Mouse (Mus musculus): ENCODE data around the gene Prss42. TPM values are rescaled to one million over a fixed set of nuclear protein-coding genes. Genes with fewer than 3 reads are reported as not detected.

The Prss42 gene
- polyA plus RNA-seq, 1 experiment from 2014 or later = not detected

- Histone ChIP-seq H3K36me3 (ENCODE audit: control insufficient read depth, insufficient read depth, low read length) (no peaks in the 10 kb centered on the region), H3K9me3 (ENCODE audit: control insufficient read depth, low read length) (no peaks in the 10 kb centered on the region), H3K4me3 (ENCODE audit: low read depth, low read length) (no peak overlapping the region), H3K4me2 (no peak overlapping the region), H3K27ac (ENCODE audit: low read depth, low read length) (no peak overlapping the region), H3K27me3 (ENCODE audit: control insufficient read depth, insufficient read depth, low read length) (no peaks in the 10 kb centered on the region), H3K9ac (ENCODE audit: low read length) (no peak overlapping the region), H3K4me1 (ENCODE audit: control insufficient read depth, insufficient read depth, low read length) (no peaks in the 10 kb centered on the region)
- ATAC-seq (ENCODE audit: low FRiP score) (no peak), DNase-seq (ENCODE audit: low spot score, missing footprints) (no peak)
- 87% methylated on average over 6 of the region's 6 CpGs for WGBS
Observed at GRCm38 (mm10) chr9:110840905-110841304, 42.9 kb downstream of the Prss42 start.

GRCm38 (mm10) chr9:110841438-110841837 is 43.5 kb downstream of the Prss42 start:
- Histone ChIP-seq H3K27me3 (ENCODE audit: control insufficient read depth, insufficient read depth, low read length) (no peaks in the 10 kb centered on the region), H3K4me3 (ENCODE audit: low read depth, low read length) (no peak overlapping the region), H3K9me3 (ENCODE audit: control insufficient read depth, low read length) (no peaks in the 10 kb centered on the region), H3K9ac (ENCODE audit: low read length) (no peak overlapping the region), H3K36me3 (ENCODE audit: control insufficient read depth, insufficient read depth, low read length) (no peaks in the 10 kb centered on the region), H3K27ac (ENCODE audit: low read depth, low read length) (no peak overlapping the region), H3K4me1 (ENCODE audit: control insufficient read depth, insufficient read depth, low read length) (no peaks in the 10 kb centered on the region), H3K4me2 (no peak overlapping the region)
- no peak for ATAC-seq (ENCODE audit: low FRiP score)
- DNase-seq (ENCODE audit: low spot score, missing footprints) = no peak
- 80% methylated on average over 2 of the region's 2 CpGs for WGBS

- H3K4me2 ChIP-seq = no peak within 1 kb of the TSS
- ATAC-seq (ENCODE audit: low FRiP score) (no peak), DNase-seq (ENCODE audit: low spot score, missing footprints) (no peak)
- no peak within 1 kb of the TSS for H3K9ac ChIP-seq (ENCODE audit: low read length)
- H3K27me3 ChIP-seq (ENCODE audit: control insufficient read depth, insufficient read depth, low read length) = no peaks in the 10 kb centered on the region
- 89% methylated on average over 10 of the region's 10 CpGs for WGBS
- H3K27ac ChIP-seq (ENCODE audit: low read depth, low read length) = no peak within 1 kb of the TSS
- H3K36me3 ChIP-seq (ENCODE audit: control insufficient read depth, insufficient read depth, low read length) = no peaks in the 10 kb centered on the region
- no peak within 1 kb of the TSS for H3K4me3 ChIP-seq (ENCODE audit: low read depth, low read length)
- no peaks in the 10 kb centered on the region for H3K9me3 ChIP-seq (ENCODE audit: control insufficient read depth, low read length)
- no peaks in the 10 kb centered on the region for H3K4me1 ChIP-seq (ENCODE audit: control insufficient read depth, insufficient read depth, low read length)
Observed at GRCm38 (mm10) chr9:110844206-110844605, 46.2 kb downstream of the Prss42 start, which contains the start of gene Prss46. Gene Prss46 (plus strand): TSS chr9:110844506.

- H3K27me3 ChIP-seq (ENCODE audit: control insufficient read depth, insufficient read depth, low read length) = no peaks in the 10 kb centered on the region
- no peak overlapping the region for H3K27ac ChIP-seq (ENCODE audit: low read depth, low read length)
- no peak overlapping the region for H3K4me3 ChIP-seq (ENCODE audit: low read depth, low read length)
- H3K9me3 ChIP-seq (ENCODE audit: control insufficient read depth, low read length) = no peaks in the 10 kb centered on the region
- ATAC-seq (ENCODE audit: low FRiP score) (no peak), DNase-seq (ENCODE audit: low spot score, missing footprints) (no peak)
- no peaks in the 10 kb centered on the region for H3K36me3 ChIP-seq (ENCODE audit: control insufficient read depth, insufficient read depth, low read length)
- H3K4me2 ChIP-seq = no peak overlapping the region
- no peak overlapping the region for H3K9ac ChIP-seq (ENCODE audit: low read length)
- 90% methylated on average over 7 of the region's 7 CpGs for WGBS
- no peaks in the 10 kb centered on the region for H3K4me1 ChIP-seq (ENCODE audit: control insufficient read depth, insufficient read depth, low read length)
Observed at GRCm38 (mm10) chr9:110849162-110849561, 51.2 kb downstream of the Prss42 start.

Other genes starting within 250 kb of the Prss42 start
- gene Nradd, start 173.7 kb upstream of the Prss42 start, polyA plus RNA-seq (2014; fragmentation: Nextera tagmentation; extraction: Ambion mirVana) = 20.7 and 22.8 TPM in 2 replicates
- gene Nbeal2, start 144.0 kb upstream of the Prss42 start, polyA plus RNA-seq (2014; fragmentation: Nextera tagmentation; extraction: Ambion mirVana) = 1.1 and 1.6 TPM in 2 replicates
- 135 and 144 TPM in 2 replicates for gene Ccdc12, start 141.7 kb upstream of the Prss42 start, polyA plus RNA-seq (2014; fragmentation: Nextera tagmentation; extraction: Ambion mirVana)
- gene Myl3, start 56.3 kb upstream of the Prss42 start, polyA plus RNA-seq (2014; fragmentation: Nextera tagmentation; extraction: Ambion mirVana) = 0.48 and 0.63 TPM in 2 replicates
- 17.0 and 20.3 TPM in 2 replicates for gene Pth1r, start 51.0 kb upstream of the Prss42 start, polyA plus RNA-seq (2014; fragmentation: Nextera tagmentation; extraction: Ambion mirVana)
- gene Prss44, start 15.8 kb downstream of the Prss42 start, polyA plus RNA-seq (2014; fragmentation: Nextera tagmentation; extraction: Ambion mirVana) = not detected in 2 replicates
- not detected in 2 replicates for gene Prss43, start 28.5 kb downstream of the Prss42 start, polyA plus RNA-seq (2014; fragmentation: Nextera tagmentation; extraction: Ambion mirVana)
- 0.14 TPM in 1 of 2 replicates, not detected in the other for gene Prss45, start 36.4 kb downstream of the Prss42 start, polyA plus RNA-seq (2014; fragmentation: Nextera tagmentation; extraction: Ambion mirVana)
- gene Prss46, start 46.3 kb downstream of the Prss42 start, polyA plus RNA-seq (2014; fragmentation: Nextera tagmentation; extraction: Ambion mirVana) = 0.11 TPM in 1 of 2 replicates, not detected in the other
- 0.37 TPM in 1 of 2 replicates, not detected in the other for gene Prss50, start 59.8 kb downstream of the Prss42 start, polyA plus RNA-seq (2014; fragmentation: Nextera tagmentation; extraction: Ambion mirVana)
- 0.54 and 0.71 TPM in 2 replicates for gene Als2cl, start 81.7 kb downstream of the Prss42 start, polyA plus RNA-seq (2014; fragmentation: Nextera tagmentation; extraction: Ambion mirVana)
- gene Tmie, start 81.9 kb downstream of the Prss42 start, polyA plus RNA-seq (2014; fragmentation: Nextera tagmentation; extraction: Ambion mirVana) = 0.18 and 0.22 TPM in 2 replicates
- gene Fam240a, start 118.7 kb downstream of the Prss42 start, polyA plus RNA-seq (2014; fragmentation: Nextera tagmentation; extraction: Ambion mirVana) = not detected in 2 replicates
- not detected in 2 replicates for gene Tdgf1, start 148.0 kb downstream of the Prss42 start, polyA plus RNA-seq (2014; fragmentation: Nextera tagmentation; extraction: Ambion mirVana)
- 0.04 TPM in 1 of 2 replicates, not detected in the other for gene Lrrc2, start 153.4 kb downstream of the Prss42 start, polyA plus RNA-seq (2014; fragmentation: Nextera tagmentation; extraction: Ambion mirVana)
- gene Rtp3, start 192.4 kb downstream of the Prss42 start, polyA plus RNA-seq (2014; fragmentation: Nextera tagmentation; extraction: Ambion mirVana) = 0.11 TPM in 2 replicates
- gene Ltf, start 221.1 kb downstream of the Prss42 start, polyA plus RNA-seq (2014; fragmentation: Nextera tagmentation; extraction: Ambion mirVana) = 0.27 and 0.44 TPM in 2 replicates